Mouse (Mus musculus): Measurements from ENCODE around the gene Nfe2l1.

Nfe2l1 gene

GRCm38 (mm10) chr11:96848694-96849093 is 18.9 kb upstream of the Nfe2l1 start:
- in situ Hi-C loops (cut with MboI, MseI), result no loop called here

- in situ Hi-C loops (cut with MboI, MseI), result no loop called here
Measured at GRCm38 (mm10) chr11:96847240-96847639, 17.5 kb upstream of the Nfe2l1 start.

- in situ Hi-C loops (cut with MboI, MseI), result no loop called here
Measured at GRCm38 (mm10) chr11:96843627-96844026, 13.9 kb upstream of the Nfe2l1 start.

- in situ Hi-C loops (cut with MboI, MseI), result no loop called here
Measured at GRCm38 (mm10) chr11:96840290-96840689, 10.5 kb upstream of the Nfe2l1 start.

GRCm38 (mm10) chr11:96839877-96840276 is 10.1 kb upstream of the Nfe2l1 start:
- in situ Hi-C loops (cut with MboI, MseI), result no loop called here

GRCm38 (mm10) chr11:96839428-96839827 is 9.7 kb upstream of the Nfe2l1 start:
- in situ Hi-C loops (cut with MboI, MseI), result no loop called here

- in situ Hi-C loops (cut with MboI, MseI), result no loop called here
Measured at GRCm38 (mm10) chr11:96838341-96838740, 8.6 kb upstream of the Nfe2l1 start.

- in situ Hi-C loops (cut with MboI, MseI), result no loop called here
Measured at GRCm38 (mm10) chr11:96837298-96837697, 7.5 kb upstream of the Nfe2l1 start.

- in situ Hi-C loops (cut with MboI, MseI), result no loop called here
Measured at GRCm38 (mm10) chr11:96834127-96834526, 4.4 kb upstream of the Nfe2l1 start.

GRCm38 (mm10) chr11:96832973-96833372 is 3.2 kb upstream of the Nfe2l1 start:
- in situ Hi-C loops (cut with MboI, MseI), result no loop called here

- in situ Hi-C loops (cut with MboI, MseI), result no loop called here
Measured at GRCm38 (mm10) chr11:96832541-96832940, 2.8 kb upstream of the Nfe2l1 start.

- in situ Hi-C loops (cut with MboI, MseI), result no loop called here
Measured at GRCm38 (mm10) chr11:96831516-96831915, 1.7 kb upstream of the Nfe2l1 start.

- in situ Hi-C loops (cut with MboI, MseI), result no loop called here
Measured at GRCm38 (mm10) chr11:96830539-96831216, 910 bp upstream of the Nfe2l1 start.

GRCm38 (mm10) chr11:96829403-96829812 is 360 bp downstream of the Nfe2l1 start:
- in situ Hi-C loops (cut with MboI, MseI), result no loop called here

- in situ Hi-C loops (cut with MboI, MseI), result no loop called here
Measured at GRCm38 (mm10) chr11:96828881-96829280, 887 bp downstream of the Nfe2l1 start.

GRCm38 (mm10) chr11:96827917-96828316 is 1.9 kb downstream of the Nfe2l1 start:
- in situ Hi-C loops (cut with MboI, MseI), result no loop called here

- in situ Hi-C loops (cut with MboI, MseI), result no loop called here
Measured at GRCm38 (mm10) chr11:96827062-96827581, 2.6 kb downstream of the Nfe2l1 start.

- in situ Hi-C loops (cut with MboI, MseI), result no loop called here
Measured at GRCm38 (mm10) chr11:96826481-96826880, 3.3 kb downstream of the Nfe2l1 start.

GRCm38 (mm10) chr11:96824783-96825495 is 4.8 kb downstream of the Nfe2l1 start:
- in situ Hi-C loops (cut with MboI, MseI), result no loop called here

GRCm38 (mm10) chr11:96823880-96824782 is 5.6 kb downstream of the Nfe2l1 start:
- in situ Hi-C loops (cut with MboI, MseI), result no loop called here

- in situ Hi-C loops (cut with MboI, MseI), result no loop called here
Measured at GRCm38 (mm10) chr11:96823471-96823837, 6.3 kb downstream of the Nfe2l1 start.
